Mouse (Mus musculus): ENCODE data around the gene Coil. TPM values are rescaled to one million over a fixed set of nuclear protein-coding genes. Genes with fewer than 3 reads are reported as not detected.

Gene Coil
- polyA plus RNA-seq (2015; fragmentation: Nextera tagmentation; extraction: Ambion mirVana) = 21.1 and 25.2 TPM in 2 replicates

DNA sequence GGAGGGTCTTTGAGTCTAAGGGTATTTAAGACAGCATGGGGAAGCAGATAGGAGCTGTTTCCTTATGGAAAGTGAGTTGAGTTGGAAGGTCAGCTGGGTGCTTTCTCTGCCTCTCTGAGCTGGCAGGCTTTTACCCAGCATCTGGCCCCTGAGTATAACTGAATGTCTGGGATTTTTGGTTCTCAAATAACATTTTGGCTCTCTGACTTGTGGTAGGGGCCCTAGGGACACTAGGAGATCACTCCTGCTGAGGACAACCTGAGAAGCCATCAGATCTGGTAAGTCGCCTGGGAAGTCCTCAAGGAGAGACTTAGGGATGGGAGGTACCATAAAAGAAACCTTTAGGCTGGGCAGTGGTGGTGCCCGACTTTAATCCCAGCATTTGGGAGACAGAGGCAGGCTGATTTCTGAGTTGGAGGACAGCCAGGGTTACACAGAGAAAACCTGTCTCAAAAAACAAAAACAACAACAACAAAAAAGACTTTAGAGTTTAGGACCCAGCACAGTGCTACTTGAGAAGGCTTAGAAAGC lies at the start of gene Coil:
Coil (plus strand) TSS at position 51 of the 531 bp plus-strand sequence.
- Histone ChIP-seq H3K4me1 (peaks cover 8% of the 10 kb centered on the region), H3K27me3 (no peaks in the 10 kb centered on the region), H3K9ac (no peak within 1 kb of the TSS), H3K36me3 (ENCODE audit: poor library complexity, severe bottlenecking) (no peaks in the 10 kb centered on the region), H3K9me3 (replicated peaks) (no peaks in the 10 kb centered on the region), H3K4me3 (no peak within 1 kb of the TSS), H3K27ac (no peak within 1 kb of the TSS), H3K4me2 (no peak within 1 kb of the TSS)
- WGBS = 37% methylated on average over 2 of the region's 2 CpGs
- no peak for ATAC-seq

DNA sequence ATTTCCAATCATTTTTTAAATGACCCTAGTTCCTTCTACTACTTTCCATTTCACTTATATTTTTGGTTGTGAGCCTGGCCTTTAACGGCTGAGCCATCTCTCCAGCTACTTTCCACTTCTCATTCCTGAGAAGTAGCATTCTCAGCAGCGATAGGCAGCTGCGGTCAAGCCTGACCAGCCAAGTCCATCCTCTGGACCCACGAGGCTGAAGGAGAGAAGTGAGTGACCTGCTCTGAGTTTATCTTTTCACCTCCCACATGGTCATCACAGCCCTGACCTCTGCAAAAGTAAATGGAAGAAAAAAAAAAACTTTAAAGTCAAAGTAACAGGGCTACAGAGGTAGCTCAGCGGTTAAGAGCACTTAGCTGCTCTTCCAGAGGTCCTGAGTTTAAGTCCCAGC lies 43.5 kb upstream of the Coil start:
- H3K9me3 ChIP-seq (replicated peaks) = no peaks in the 10 kb centered on the region
- H3K4me1 ChIP-seq = no peaks in the 10 kb centered on the region
- WGBS = 91% methylated on average over 5 of the region's 5 CpGs
- H3K4me2 ChIP-seq = no peak overlapping the region
- H3K36me3 ChIP-seq (ENCODE audit: poor library complexity, severe bottlenecking) = peaks cover 74% of the 10 kb centered on the region
- no peak overlapping the region for H3K27ac ChIP-seq
- ATAC-seq = no peak
- no peak overlapping the region for H3K9ac ChIP-seq
- no peaks in the 10 kb centered on the region for H3K27me3 ChIP-seq
- H3K4me3 ChIP-seq = no peak overlapping the region

DNA sequence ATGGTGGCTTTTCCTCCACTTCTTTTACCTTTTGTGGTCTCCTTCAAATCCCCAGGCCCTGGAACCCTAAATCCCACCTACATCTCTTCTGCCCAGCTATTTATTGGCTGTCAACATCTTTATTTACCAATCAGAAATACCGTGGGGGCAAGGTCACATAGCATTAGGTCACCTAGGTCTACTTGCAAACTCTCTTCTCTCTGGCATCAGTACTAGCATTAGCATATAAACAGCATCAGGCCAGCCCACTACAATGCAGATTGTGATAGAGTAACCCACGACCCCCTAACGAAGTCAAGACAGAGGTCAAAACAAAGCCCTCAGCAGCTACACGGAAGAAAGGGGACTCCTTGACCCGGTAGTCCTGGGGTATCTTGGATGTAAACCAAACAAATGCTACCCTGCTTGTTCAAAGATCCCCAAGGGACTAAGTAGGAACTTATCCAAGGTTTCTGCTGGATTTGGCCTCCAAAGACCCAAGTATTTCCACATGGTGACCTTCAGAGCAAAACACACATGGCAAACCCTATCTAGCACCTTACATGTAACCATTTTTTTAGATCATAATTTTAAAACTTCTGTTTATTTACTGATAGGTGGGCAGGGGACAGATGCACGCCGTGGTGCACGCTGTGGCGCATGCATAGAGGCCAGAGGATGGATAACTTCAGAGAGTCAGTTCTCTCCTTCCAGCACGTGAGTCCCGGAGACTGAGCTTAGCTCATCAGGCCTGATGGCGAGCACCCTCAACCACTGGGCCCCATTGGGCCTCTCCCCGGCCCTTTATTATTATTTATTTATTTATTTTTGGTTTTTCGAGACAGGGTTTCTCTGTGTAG lies 38.1 kb upstream of the Coil start:
- Histone ChIP-seq H3K9me3 (replicated peaks) (no peaks in the 10 kb centered on the region), H3K4me2 (no peak overlapping the region), H3K4me1 (no peaks in the 10 kb centered on the region), H3K4me3 (no peak overlapping the region), H3K27ac (no peak overlapping the region), H3K36me3 (ENCODE audit: poor library complexity, severe bottlenecking) (peaks cover 68% of the 10 kb centered on the region), H3K9ac (no peak overlapping the region), H3K27me3 (no peaks in the 10 kb centered on the region)
- WGBS = 79% methylated on average over 14 of the region's 14 CpGs
- no peak for ATAC-seq

DNA sequence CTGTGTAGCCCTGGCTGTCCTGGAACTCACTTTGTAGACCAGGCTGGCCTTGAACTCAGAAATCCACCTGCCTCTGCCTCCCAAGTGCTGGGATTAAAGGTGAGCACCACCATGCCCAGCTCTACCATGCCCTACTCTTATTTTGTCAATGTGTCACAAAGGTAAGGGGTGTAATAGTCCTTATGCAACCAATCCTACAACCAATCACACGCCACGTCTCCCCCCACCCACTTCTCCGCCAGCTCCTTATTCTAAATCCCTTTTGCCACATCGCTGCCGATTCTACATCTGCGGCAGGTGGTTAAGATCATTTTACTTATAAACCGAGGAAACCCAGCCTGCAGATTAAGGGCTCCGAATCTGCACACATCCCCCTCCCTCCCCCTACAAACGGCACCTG lies 37.0 kb upstream of the Coil start:
- H3K4me2 ChIP-seq = no peak overlapping the region
- H3K27me3 ChIP-seq = no peaks in the 10 kb centered on the region
- no peaks in the 10 kb centered on the region for H3K4me1 ChIP-seq
- WGBS = 96% methylated on average over 9 of the region's 9 CpGs
- H3K9me3 ChIP-seq (replicated peaks) = no peaks in the 10 kb centered on the region
- H3K36me3 ChIP-seq (ENCODE audit: poor library complexity, severe bottlenecking) = peaks cover 59% of the 10 kb centered on the region
- H3K9ac ChIP-seq = no peak overlapping the region
- no peak for ATAC-seq
- H3K4me3 ChIP-seq = no peak overlapping the region
- no peak overlapping the region for H3K27ac ChIP-seq

DNA sequence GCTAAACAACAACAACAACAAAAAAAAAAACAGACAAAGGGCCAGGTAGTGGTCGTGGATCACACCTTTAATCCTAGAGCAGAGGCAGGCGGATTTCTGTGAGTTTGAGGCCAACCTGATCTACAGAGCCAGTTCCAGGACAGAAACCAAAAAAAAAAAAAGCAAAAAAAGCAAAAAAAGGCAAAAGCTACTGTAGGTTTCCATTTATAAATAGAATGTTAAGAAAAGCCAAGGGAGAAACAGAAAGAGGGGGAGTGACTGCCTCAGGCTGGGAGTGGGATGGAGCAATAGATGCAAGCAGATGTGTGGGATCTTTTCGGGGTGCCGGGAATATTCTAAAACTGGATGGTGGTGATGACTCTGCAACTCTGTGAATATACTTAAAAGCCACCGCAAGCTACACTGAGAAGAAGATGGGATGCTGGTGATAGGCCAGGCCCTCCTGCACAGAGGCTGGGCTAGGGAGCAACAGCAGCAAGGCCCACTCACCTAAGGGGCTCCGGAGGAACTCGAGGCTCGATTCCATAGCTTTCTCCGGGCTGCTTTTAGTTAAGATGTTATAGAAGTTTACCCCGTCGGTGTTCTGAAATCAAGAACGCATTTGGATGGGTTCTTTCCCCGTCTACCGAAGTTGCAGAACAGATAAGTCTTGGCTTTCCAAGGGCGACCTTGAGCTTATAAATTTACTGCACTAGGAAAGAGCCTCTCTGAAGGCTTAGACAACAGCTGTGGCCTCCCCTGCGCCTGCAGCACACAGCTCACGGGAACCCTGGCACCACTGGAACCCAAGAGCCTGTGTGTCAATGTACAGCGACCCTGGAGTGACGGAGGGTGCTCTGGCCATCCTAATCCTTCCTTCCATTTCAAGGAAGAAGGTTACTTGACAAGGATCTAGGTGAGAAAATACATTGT lies 35.7 kb upstream of the Coil start:
- Histone ChIP-seq H3K9me3 (replicated peaks) (no peaks in the 10 kb centered on the region), H3K27me3 (no peaks in the 10 kb centered on the region), H3K36me3 (ENCODE audit: poor library complexity, severe bottlenecking) (peaks cover 53% of the 10 kb centered on the region), H3K9ac (no peak overlapping the region), H3K4me2 (no peak overlapping the region), H3K27ac (no peak overlapping the region), H3K4me1 (no peaks in the 10 kb centered on the region), H3K4me3 (no peak overlapping the region)
- 93% methylated on average over 19 of the region's 19 CpGs for WGBS
- no peak for ATAC-seq

DNA sequence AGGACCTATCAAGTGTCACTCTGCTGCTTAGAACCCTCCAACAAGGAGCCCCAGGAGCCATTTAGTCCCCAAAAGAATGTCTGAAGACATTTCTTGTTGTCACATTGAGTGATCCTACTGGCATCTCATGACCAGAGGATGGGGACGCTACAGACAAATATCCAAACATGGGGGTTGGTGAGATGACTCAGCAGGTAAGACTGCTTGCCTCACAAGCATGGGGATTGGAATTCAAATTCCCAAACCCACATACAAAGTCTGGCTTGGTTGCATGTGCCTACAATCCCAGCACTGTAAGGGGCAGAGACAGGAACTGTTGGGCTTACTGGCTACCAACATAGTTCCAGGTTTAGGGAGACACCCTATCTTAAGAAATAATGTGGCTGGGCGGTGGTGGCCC lies 32.2 kb upstream of the Coil start:
- WGBS = 89% methylated on average over 2 of the region's 2 CpGs
- H3K27ac ChIP-seq = no peak overlapping the region
- no peak for ATAC-seq
- H3K4me2 ChIP-seq = no peak overlapping the region
- no peaks in the 10 kb centered on the region for H3K4me1 ChIP-seq
- peaks cover 51% of the 10 kb centered on the region for H3K36me3 ChIP-seq (ENCODE audit: poor library complexity, severe bottlenecking)
- H3K27me3 ChIP-seq = no peaks in the 10 kb centered on the region
- no peaks in the 10 kb centered on the region for H3K9me3 ChIP-seq (replicated peaks)
- H3K9ac ChIP-seq = no peak overlapping the region
- no peak overlapping the region for H3K4me3 ChIP-seq

DNA sequence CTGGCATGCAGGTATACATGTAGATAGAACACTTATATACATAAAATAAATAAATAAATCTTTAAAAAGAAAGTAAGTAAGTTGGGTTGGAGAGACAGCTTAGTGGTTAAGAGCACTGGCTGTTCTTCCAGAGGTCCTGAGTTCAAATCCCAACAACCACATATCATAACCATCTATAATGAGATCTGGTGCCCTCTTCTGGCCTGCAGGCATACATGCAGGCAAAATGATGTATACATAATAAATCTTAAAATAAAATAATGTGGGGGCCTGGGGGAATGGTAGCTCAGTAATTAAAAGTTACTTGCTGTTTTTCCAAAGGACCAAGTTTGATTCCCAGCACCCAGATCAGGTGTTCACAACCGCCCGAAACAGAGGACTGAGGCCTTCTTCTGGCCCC lies 31.3 kb upstream of the Coil start:
- H3K4me1 ChIP-seq = no peaks in the 10 kb centered on the region
- no peak overlapping the region for H3K27ac ChIP-seq
- H3K36me3 ChIP-seq (ENCODE audit: poor library complexity, severe bottlenecking) = peaks cover 43% of the 10 kb centered on the region
- no peak for ATAC-seq
- no peak overlapping the region for H3K4me2 ChIP-seq
- H3K9ac ChIP-seq = no peak overlapping the region
- WGBS = 98% methylated on average over 2 of the region's 2 CpGs
- no peak overlapping the region for H3K4me3 ChIP-seq
- no peaks in the 10 kb centered on the region for H3K9me3 ChIP-seq (replicated peaks)
- H3K27me3 ChIP-seq = no peaks in the 10 kb centered on the region

DNA sequence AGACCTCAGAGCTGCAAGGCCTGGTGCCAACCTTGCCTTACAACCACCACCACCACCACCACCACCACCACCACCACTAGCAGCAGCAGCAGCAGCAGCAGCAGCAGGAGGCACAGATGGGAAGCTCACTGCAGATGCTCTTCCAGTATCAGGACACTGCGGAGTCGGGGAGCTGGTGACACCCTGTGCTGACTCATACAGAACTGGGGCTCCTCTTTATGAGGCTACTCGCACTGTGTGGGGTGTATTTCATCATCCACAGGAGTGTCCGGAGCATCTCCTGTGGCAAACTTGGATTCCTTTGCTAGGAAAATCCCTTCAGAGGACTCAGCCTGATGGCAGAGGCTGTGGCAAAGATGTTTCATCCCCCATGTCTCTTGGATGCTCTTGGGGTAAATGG lies 30.4 kb upstream of the Coil start:
- no peaks in the 10 kb centered on the region for H3K4me1 ChIP-seq
- no peak overlapping the region for H3K4me2 ChIP-seq
- H3K4me3 ChIP-seq = no peak overlapping the region
- WGBS = 96% methylated on average over 4 of the region's 4 CpGs
- peaks cover 48% of the 10 kb centered on the region for H3K36me3 ChIP-seq (ENCODE audit: poor library complexity, severe bottlenecking)
- no peak for ATAC-seq
- H3K27ac ChIP-seq = no peak overlapping the region
- no peak overlapping the region for H3K9ac ChIP-seq
- no peaks in the 10 kb centered on the region for H3K9me3 ChIP-seq (replicated peaks)
- no peaks in the 10 kb centered on the region for H3K27me3 ChIP-seq

DNA sequence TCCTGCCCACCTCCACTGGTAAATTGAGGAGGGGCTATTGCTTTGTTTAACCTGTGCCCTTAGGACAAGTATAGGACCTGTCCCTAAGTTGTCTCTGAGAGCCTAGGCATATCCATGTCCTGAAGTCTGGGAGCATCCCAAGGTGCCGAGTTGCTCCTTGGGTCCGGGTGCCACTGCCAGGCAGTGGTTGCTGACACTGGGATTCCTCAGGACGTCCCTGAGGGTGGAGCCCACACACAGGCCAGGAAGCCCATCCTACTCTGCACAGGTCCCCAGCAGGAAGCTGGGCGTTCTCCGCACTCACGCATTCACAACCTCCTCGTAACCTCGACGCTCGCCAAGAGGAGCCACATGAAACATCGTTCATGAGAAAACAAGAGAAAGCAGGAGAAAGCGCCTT lies 28.6 kb upstream of the Coil start:
- Histone ChIP-seq H3K27me3 (no peaks in the 10 kb centered on the region), H3K9me3 (replicated peaks) (no peaks in the 10 kb centered on the region), H3K4me1 (no peaks in the 10 kb centered on the region), H3K9ac (no peak overlapping the region), H3K4me3 (no peak overlapping the region), H3K4me2 (no peak overlapping the region), H3K27ac (no peak overlapping the region), H3K36me3 (ENCODE audit: poor library complexity, severe bottlenecking) (peaks cover 48% of the 10 kb centered on the region)
- no peak for ATAC-seq
- 83% methylated on average over 12 of the region's 12 CpGs for WGBS

DNA sequence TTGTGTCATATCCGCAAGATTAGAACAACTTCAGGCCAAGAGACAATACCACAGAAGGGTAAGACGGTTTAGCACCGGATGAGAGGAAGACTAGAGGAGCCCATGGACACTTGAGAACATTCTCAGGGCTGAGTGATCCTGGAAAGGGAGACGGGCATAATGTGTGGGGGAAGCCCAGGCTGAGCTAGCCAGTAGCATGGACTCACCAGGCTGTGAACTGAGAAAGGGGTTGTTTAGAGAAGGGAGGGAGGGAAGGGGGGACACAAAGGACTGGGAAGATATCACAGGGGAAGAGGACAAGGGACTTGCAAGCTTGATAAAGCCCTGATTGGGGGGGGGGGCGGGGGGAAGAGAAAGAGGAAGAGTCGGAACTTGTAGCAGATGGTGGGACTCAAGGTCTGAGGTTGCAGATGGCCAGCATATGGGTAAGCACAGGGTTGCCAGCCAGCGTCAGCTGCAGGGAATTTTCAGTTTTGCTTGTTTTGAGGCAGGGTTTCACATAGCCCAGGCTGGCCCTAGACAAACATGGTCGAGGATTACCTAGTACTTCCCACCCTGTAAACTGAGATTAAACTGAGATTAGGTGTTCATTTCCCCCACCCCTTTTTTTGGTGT lies 24.0 kb upstream of the Coil start:
- Histone ChIP-seq H3K9ac (no peak overlapping the region), H3K27ac (no peak overlapping the region), H3K4me1 (no peaks in the 10 kb centered on the region), H3K4me3 (no peak overlapping the region), H3K4me2 (no peak overlapping the region), H3K9me3 (replicated peaks) (no peaks in the 10 kb centered on the region), H3K27me3 (no peaks in the 10 kb centered on the region), H3K36me3 (ENCODE audit: poor library complexity, severe bottlenecking) (peaks cover 41% of the 10 kb centered on the region)
- no peak for ATAC-seq
- WGBS = 85% methylated on average over 7 of the region's 8 CpGs

DNA sequence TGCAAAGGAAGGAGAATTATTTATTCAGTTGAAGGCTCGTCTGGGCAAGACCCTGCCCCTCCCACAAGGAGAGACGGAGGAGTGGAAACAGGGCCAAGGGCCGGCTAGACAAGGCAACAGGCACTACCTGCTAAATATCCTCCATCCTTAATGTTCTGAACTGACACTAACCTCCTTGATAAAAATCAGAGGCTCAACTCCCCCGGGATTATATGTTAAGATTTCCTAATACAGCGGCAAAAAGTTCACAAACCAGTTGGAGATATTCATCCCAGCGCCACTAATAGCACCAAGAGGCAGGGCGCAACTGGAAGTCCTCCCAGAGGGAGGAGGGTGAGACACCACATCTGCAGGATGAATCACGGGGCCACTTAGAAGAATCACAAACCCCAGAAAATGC lies 21.2 kb upstream of the Coil start:
- no peak overlapping the region for H3K27ac ChIP-seq
- no peaks in the 10 kb centered on the region for H3K9me3 ChIP-seq (replicated peaks)
- no peak overlapping the region for H3K4me3 ChIP-seq
- peaks cover 6% of the 10 kb centered on the region; the same call in 1 of the 2 replicates for H3K4me1 ChIP-seq
- H3K27me3 ChIP-seq = no peaks in the 10 kb centered on the region
- no peak for ATAC-seq
- peaks cover 45% of the 10 kb centered on the region for H3K36me3 ChIP-seq (ENCODE audit: poor library complexity, severe bottlenecking)
- H3K4me2 ChIP-seq = no peak overlapping the region
- 84% methylated on average over 8 of the region's 8 CpGs for WGBS
- H3K9ac ChIP-seq = no peak overlapping the region

All from forebrain, embryonic 13.5 days (tissue).